Mouse (Mus musculus) thymus, adult 2 months (tissue): ENCODE results near the gene Ghr.

ENCODE experiments used
- CTCF ChIP-seq: fragments of 200-500 bp; IDR thresholded peaks from 2 replicates; pipeline ENCODE4 v1.5.1; 2012; ENCODE audit warnings: mild to moderate bottlenecking, control low read depth, low read length, moderate library complexity, borderline replicate concordance; ENCODE audit not compliant: control insufficient read depth, poor library complexity, insufficient read depth; ENCODE audit errors: extremely low read depth
- POLR2A ChIP-seq: fragments of 200-500 bp; IDR thresholded peaks from 2 replicates; pipeline ENCODE4 v1.6.1; 2012; ENCODE audit warnings: mild to moderate bottlenecking, low read length, control low read depth, moderate library complexity; ENCODE audit not compliant: control insufficient read depth, poor library complexity, insufficient read depth; ENCODE audit errors: extremely low read depth

- no peak for TF ChIP-seq POLR2A
- no peak for TF ChIP-seq CTCF
Measured at GRCm38 (mm10) chr15:3269996-3270645, 313.2 kb downstream of the Ghr start.
